Mouse (Mus musculus): Measurements from ENCODE around the gene Setd7.
A peak's percentile ranks its signal among the peaks of the same experiment; 100 is the strongest.

The Setd7 gene

GRCm38 (mm10) chr3:51510903-51511302 is 49.8 kb downstream of the Setd7 start:
- peak; percentile 86 to 91 for DNase-seq

GRCm38 (mm10) chr3:51505465-51505864 is 55.2 kb downstream of the Setd7 start:
- DNase-seq, result no peak

GRCm38 (mm10) chr3:51504385-51504952 is 56.2 kb downstream of the Setd7 start:
- no peak for DNase-seq

GRCm38 (mm10) chr3:51499876-51500275 is 60.8 kb downstream of the Setd7 start:
- DNase-seq, result no peak

- no peak for DNase-seq
Measured at GRCm38 (mm10) chr3:51498659-51499058, 62.0 kb downstream of the Setd7 start.

- no peak for DNase-seq
Measured at GRCm38 (mm10) chr3:51497978-51498377, 62.7 kb downstream of the Setd7 start.

GRCm38 (mm10) chr3:51495646-51496045 is 65.0 kb downstream of the Setd7 start:
- DNase-seq, result no peak

- no peak for DNase-seq
Measured at GRCm38 (mm10) chr3:51494466-51494865, 66.2 kb downstream of the Setd7 start.

GRCm38 (mm10) chr3:51493272-51493838 is 67.3 kb downstream of the Setd7 start:
- no peak for DNase-seq

GRCm38 (mm10) chr3:51490088-51490753 is 70.5 kb downstream of the Setd7 start:
- no peak for DNase-seq

- no peak for DNase-seq
Measured at GRCm38 (mm10) chr3:51486491-51487195, 74.0 kb downstream of the Setd7 start.

GRCm38 (mm10) chr3:51485347-51485746 is 75.3 kb downstream of the Setd7 start:
- no peak for DNase-seq

- no peak for DNase-seq
Measured at GRCm38 (mm10) chr3:51484370-51484769, 76.3 kb downstream of the Setd7 start.

GRCm38 (mm10) chr3:51483741-51484359 is 76.8 kb downstream of the Setd7 start, which contains the start of gene Rab33b:
TSS of gene Rab33b (plus strand) at chr3:51483920.
- peak; percentile 98 for DNase-seq

- DNase-seq, result no peak
Measured at GRCm38 (mm10) chr3:51482781-51483180, 77.9 kb downstream of the Setd7 start.

GRCm38 (mm10) chr3:51481881-51482280 is 78.8 kb downstream of the Setd7 start:
- no peak for DNase-seq

- DNase-seq, result peak; percentile 62 to 63
Measured at GRCm38 (mm10) chr3:51481059-51481458, 79.6 kb downstream of the Setd7 start.

GRCm38 (mm10) chr3:51479893-51480292 is 80.8 kb downstream of the Setd7 start:
- DNase-seq, result no peak

- no peak for DNase-seq
Measured at GRCm38 (mm10) chr3:51475706-51476105, 85.0 kb downstream of the Setd7 start.

- DNase-seq, result no peak
Measured at GRCm38 (mm10) chr3:51468530-51468929, 92.1 kb downstream of the Setd7 start.

Data from cerebellum, postnatal 36 days (tissue).